Mouse (Mus musculus) yolk sac, embryonic 10.5 days (tissue): ENCODE data around the gene Dmrta2.

Source experiments
- DNase-seq: peaks from one replicate; pipeline ENCODE4 v3.0.0-alpha.2; 2017; ENCODE audit warnings: low spot score

Gene Dmrta2

DNA sequence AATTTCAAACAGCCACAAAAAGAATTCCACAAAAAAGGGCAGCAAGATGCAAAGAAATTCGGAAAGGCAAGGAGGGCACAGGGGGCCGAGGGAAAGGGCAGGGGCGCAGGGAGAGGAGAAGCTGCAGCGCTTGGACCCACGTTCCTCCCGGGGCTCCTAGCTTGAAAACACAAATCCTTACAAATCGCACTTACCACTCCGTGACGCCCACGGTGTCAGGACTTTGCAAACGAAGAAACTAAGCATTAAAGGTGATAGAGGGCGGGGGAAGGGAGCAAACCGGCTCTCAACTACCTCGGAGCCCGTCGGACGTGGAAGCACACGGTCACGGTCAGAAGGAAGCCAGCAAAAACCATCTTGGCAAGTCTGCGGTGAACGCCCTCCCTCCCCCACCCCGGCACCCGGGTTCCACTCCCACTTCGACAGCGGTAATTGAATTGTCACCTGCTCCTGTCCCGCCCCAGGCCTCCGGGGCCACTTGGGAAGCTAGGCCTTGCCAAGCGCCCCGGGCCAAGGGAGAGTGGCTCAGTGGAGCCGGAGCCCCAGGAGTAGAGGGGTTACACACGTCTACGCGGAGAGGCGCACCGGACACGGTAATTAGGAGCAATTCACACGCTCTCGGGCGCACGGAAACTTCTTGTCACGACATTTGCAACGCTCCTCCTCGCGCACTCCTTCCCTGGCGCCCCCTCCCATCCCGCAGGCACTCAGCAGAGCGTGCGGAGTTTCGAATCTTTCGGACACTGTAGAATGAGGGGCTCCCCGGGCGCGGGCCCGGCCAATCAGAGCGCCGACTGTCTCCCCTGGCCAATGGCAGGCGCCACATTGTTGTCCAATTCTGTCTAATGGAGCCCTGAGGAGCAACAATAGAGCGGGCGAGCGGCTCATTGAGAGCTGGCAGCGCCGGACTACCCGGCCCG, at the start of gene Dmrta2:
Gene Dmrta2, plus strand, starts transcription at position 906 of the 920 bp plus-strand sequence.
- DNase-seq = peak; percentile 80

DNA sequence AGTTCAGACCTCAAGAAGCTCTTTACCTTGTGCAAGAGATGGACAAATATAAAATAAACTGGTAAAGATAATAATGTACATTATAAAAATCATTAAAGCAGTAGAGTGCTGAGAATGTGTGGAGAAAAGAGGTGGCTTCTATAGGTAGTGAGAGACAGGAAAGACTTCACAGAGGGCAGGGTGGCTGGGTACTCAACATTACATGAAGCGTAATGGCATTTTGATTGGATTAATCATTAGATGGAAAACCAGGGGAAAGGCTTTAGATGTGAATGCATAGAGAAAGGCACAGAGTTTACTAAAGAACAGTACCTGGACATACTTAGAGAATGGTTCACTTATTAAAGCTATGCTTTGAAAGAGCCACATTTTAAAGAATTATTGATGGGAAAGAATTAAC, 48.8 kb upstream of the Dmrta2 start:
- DNase-seq = no peak

GRCm38 (mm10) chr4:109930445-109930844, 47.4 kb upstream of the Dmrta2 start:
- DNase-seq = no peak

GRCm38 (mm10) chr4:109930935-109931334, 46.9 kb upstream of the Dmrta2 start:
- no peak for DNase-seq

DNA sequence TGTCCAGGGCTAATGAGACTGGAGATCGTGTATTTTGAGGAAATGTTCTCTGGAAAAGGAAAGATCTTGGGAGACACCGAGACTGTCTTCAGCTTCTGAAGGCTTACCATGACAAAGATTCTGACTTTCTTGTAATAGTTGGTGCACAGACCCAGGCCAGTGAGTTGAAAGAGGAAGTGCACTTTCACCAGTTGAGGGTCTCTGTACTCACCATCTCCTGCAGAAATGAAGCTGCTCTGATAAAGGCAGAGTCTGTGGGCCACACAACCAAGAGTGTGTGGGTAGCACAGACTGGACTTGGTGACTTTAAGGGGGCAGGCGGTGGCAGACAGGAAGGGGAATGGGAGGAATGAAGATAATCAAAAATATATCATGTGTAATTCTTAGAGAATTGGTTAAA, 41.3 kb upstream of the Dmrta2 start:
- DNase-seq = no peak

DNA sequence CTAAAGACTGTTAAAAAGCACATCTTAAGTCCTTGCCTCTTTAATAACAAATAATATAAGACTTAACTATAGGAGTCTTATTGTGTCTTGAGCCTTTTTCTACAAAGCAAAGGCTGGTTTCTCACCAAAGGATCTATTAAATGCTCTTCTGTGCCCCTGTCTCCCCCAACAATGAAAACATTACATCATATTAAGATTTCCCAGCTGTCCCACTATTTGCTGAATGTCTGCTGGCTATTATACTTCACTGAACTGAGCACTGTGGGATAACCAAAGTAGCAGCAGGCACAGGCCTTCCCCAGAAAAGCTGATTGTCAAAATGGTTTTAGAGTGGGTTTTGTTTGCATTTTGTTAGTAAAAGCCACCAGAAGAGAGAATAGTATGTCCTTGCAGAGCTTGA, 38.6 kb upstream of the Dmrta2 start:
- no peak for DNase-seq

DNA sequence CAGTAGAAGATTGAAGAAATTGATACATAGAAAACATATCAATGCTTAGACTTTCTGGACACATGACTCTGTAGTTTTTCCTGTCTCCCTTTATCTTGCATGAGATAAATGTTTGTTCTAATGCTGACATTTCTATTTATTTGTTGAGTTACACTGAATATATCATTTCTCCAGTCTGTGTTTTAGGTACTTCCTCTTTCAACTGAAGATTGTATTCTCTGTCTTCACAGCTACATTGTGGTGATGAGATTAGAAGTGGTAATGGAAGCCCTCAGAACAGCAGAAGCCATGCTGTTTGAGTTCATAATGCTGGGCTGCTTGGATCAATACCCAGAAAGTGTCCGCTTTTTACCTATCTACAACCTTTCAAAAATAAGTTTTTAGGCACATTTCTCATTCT, 32.3 kb upstream of the Dmrta2 start:
- no peak for DNase-seq

- no peak for DNase-seq
Observed at GRCm38 (mm10) chr4:109949307-109949706, 28.5 kb upstream of the Dmrta2 start.

- DNase-seq = no peak
Observed at GRCm38 (mm10) chr4:109953509-109953908, 24.3 kb upstream of the Dmrta2 start.

GRCm38 (mm10) chr4:109960201-109960935, 17.5 kb upstream of the Dmrta2 start:
- DNase-seq = no peak

DNA sequence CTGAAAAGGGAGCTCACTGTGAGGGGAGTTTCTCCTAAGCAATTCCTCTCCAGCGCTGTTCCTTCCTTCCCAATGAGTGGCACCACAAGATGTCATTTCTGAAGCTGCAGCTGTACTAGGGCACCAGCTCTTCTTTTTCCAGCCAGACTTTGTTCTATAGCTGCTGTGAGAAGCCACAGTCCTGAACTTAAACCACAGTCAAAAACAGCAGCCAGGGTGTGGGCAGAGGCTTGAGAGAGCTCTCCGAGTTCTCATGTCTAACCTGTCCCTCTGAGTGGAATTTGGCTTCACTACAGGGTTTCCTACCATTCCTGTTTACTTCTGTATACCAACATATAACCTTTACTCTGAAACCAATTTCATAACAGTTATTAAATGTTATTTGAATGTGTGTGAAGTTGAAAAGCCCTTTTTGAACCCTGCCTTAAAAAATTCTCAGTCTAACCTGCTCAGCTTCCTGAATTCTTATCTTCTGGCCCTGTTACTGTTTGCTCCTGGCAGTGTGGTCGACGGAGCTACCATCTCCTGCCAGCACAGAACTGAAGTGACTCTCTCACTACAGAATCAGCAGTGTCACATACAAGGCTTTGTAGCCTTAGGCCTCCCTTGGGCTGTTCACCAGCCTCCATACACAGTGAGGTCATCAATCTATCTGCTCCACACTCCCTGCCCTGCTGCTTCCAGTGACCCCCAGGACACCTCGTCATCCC, 14.1 kb upstream of the Dmrta2 start:
- DNase-seq = no peak

- DNase-seq = no peak
Observed at GRCm38 (mm10) chr4:109969561-109969960, 8.3 kb upstream of the Dmrta2 start.

- no peak for DNase-seq
Observed at GRCm38 (mm10) chr4:109973991-109974654, 3.7 kb upstream of the Dmrta2 start.

- DNase-seq = no peak
Observed at GRCm38 (mm10) chr4:109974655-109975380, 3.0 kb upstream of the Dmrta2 start.

GRCm38 (mm10) chr4:109975381-109976240, 2.2 kb upstream of the Dmrta2 start:
- DNase-seq = no peak

GRCm38 (mm10) chr4:109976273-109977147, 1.3 kb upstream of the Dmrta2 start:
- DNase-seq = peak; percentile 11

DNA sequence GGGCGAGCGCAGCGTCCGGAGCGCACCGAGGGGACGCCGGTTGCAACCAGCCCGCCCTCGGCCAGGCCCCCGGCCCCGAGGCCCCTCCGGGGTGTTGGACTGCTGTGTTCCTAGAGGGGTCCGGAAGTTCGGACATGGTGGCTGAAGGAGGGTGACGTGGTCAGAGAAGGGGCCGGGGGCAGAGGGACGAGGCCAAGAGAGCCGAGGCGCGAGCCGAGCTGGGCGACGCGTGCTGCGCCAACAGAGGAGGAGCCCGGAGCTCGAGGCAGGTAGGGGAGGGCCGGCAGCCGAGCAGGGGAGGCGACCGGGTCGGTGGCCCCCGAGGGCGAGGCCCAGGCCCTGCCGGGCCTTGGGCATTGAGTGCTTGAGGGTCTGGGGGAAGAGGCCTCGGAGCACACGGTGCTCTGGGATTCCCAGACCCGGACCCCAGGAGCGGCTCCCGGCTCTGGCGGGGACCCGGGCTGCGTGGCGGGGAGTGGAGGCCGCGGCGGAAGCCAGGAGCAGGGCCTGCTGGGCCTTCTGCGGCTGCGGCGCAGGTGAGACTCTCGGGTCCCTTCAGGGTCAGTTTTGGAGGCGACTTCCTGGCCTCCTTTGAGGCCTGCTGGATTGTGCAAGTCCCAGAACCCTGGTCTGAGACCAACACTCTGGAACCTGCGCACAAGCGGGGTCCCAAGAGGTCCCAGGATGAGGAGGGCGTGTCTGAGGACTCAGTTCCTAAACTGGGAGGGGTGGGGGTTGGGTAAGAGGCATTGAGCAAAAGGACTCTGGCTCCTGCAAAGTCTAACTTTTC, 410 bp downstream of the Dmrta2 start:
- peak; percentile 70 for DNase-seq

DNA sequence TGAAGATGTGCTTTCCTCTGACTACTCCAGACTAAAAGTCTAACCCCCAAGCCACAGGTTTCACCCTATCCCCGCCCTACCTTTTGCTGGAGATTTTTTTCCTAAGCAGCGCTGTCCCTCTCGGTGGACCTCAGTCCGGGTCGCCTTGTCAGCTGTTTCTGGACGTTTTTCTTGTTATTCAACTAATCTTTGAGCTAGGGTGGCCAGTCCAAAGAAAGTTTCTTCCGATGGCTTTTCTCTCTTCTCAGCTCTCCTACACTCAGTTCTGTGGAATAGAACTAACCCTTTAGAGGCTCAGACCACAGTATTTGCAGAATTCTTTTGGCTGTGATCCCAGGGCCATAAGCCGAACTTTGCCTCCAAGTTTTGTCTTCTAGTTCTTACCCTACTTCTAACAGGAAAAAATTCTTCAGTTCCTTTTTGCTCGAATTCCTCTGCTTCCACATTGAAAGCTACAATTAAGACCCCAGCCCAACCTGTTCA, 1.0 kb downstream of the Dmrta2 start:
- DNase-seq = no peak
